Comparison of ENCODE assay signal across 8 mouse cellular contexts in the genomic region with DNA sequence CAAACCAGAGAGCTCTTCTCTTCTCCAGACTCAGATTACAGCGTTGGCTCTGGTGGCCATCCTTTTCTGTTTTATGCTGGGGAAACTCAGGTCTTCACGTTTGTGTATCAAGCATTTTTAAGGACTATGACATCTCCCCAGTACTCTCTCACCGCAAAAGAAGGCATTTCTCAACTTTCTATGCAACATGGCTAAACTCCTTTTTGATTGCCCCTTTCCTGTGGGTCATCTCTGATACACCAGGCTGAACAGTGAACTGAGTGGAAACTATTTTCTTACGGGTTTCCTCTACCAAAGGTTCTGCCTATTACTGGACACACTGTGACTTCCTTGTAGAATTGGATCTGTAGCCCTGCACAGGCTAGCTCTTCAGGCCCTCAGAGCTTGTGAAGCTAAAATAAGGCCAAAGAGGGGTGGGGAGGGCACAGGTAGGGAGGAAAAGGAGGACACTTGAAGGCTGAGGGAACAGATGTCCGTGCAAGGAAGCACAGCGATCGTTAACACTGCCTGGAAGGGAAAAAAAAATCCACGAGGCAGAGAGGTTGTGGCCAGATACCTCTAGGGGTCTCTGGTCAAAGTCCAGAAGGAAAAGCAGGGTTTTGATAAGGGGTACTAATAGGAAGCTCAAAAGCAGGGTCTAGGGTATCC. TPM values are rescaled to one million over a fixed set of nuclear protein-coding genes. Genes with fewer than 3 reads are reported as not detected.
DNase-seq lines count a peak whose midpoint lies in the region; ATAC-seq and TF ChIP-seq lines count a peak whose summit lies in the region.

No protein-coding gene starts in this region.

- H3K9me3 ChIP-seq in heart, embryonic 13.5 days, result no peaks in the 10 kb centered on the region
- no peaks in the 10 kb centered on the region for H3K9me3 ChIP-seq in G1E (replicated peaks)
- H3K9me3 ChIP-seq in forebrain, embryonic 14.5 days (replicated peaks; ENCODE audit: control insufficient read depth, low read length), result no peaks in the 10 kb centered on the region
- no peaks in the 10 kb centered on the region for H3K9me3 ChIP-seq in liver, embryonic 13.5 days (replicated peaks)
- no peaks in the 10 kb centered on the region for H3K9me3 ChIP-seq in stomach, embryonic 15.5 days

- peak overlapping the region; percentile 78 for H3K4me2 ChIP-seq in heart, embryonic 13.5 days
- peak overlapping the region; percentile 65 for H3K4me2 ChIP-seq in forebrain, embryonic 14.5 days (ENCODE audit: low read length)
- peak overlapping the region; percentile 80 for H3K4me2 ChIP-seq in liver, embryonic 13.5 days
- H3K4me2 ChIP-seq in stomach, embryonic 15.5 days, result peak overlapping the region; percentile 63

- WGBS in heart, embryonic 13.5 days, result 26% methylated on average over 8 of the region's 8 CpGs
- 34% methylated on average over 8 of the region's 8 CpGs for WGBS in forebrain, embryonic 14.5 days
- WGBS in liver, embryonic 13.5 days (ENCODE audit: insufficient replicate concordance), result 24% methylated on average over 8 of the region's 8 CpGs
- WGBS in stomach, embryonic 15.5 days, result 22% methylated on average over 8 of the region's 8 CpGs

- H3K36me3 ChIP-seq in heart, embryonic 13.5 days, result no peaks in the 10 kb centered on the region
- no peaks in the 10 kb centered on the region for H3K36me3 ChIP-seq in G1E (replicated peaks)
- no peaks in the 10 kb centered on the region for H3K36me3 ChIP-seq in forebrain, embryonic 14.5 days (ENCODE audit: control insufficient read depth, insufficient read depth, low read length)
- H3K36me3 ChIP-seq in liver, embryonic 13.5 days, result no peaks in the 10 kb centered on the region
- no peaks in the 10 kb centered on the region for H3K36me3 ChIP-seq in stomach, embryonic 15.5 days

- peak overlapping the region; percentile 86 for H3K9ac ChIP-seq in heart, embryonic 13.5 days
- H3K9ac ChIP-seq in forebrain, embryonic 14.5 days (ENCODE audit: low read length), result peak overlapping the region; percentile 68
- peak overlapping the region; percentile 78 for H3K9ac ChIP-seq in liver, embryonic 13.5 days
- H3K9ac ChIP-seq in stomach, embryonic 15.5 days, result peak overlapping the region; percentile 0; the same call in 1 of the 2 replicates

- peak overlapping the region; percentile 94 for H3K27ac ChIP-seq in heart, embryonic 13.5 days (replicated peaks)
- peak overlapping the region; percentile 80 for H3K27ac ChIP-seq in forebrain, embryonic 14.5 days (ENCODE audit: low read depth, low read length)
- H3K27ac ChIP-seq in liver, embryonic 13.5 days, result peak overlapping the region; percentile 84
- peak overlapping the region; percentile 91 for H3K27ac ChIP-seq in stomach, embryonic 15.5 days

- DNase-seq in heart, adult 18-20 months, result no peak
- no peak for DNase-seq in G1E (ENCODE audit: low spot score)
- DNase-seq in forebrain, embryonic 14.5 days (ENCODE audit: low spot score), result no peak
- DNase-seq in liver, embryonic 13.5 days, result no peak
- DNase-seq in cerebellum, adult 11-12 months, result no peak
- no peak for DNase-seq in adrenal gland, adult 8-10 months

- peak overlapping the region; percentile 97 for H3K4me3 ChIP-seq in heart, embryonic 13.5 days
- peak overlapping the region; percentile 83; the same call in 1 of the 2 replicates for H3K4me3 ChIP-seq in G1E (ENCODE audit: low read depth, low read length)
- peak overlapping the region; percentile 32 for H3K4me3 ChIP-seq in forebrain, embryonic 14.5 days (ENCODE audit: low read depth, low read length)
- peak overlapping the region; percentile 54 for H3K4me3 ChIP-seq in liver, embryonic 13.5 days (replicated peaks)
- peak overlapping the region; percentile 40 for H3K4me3 ChIP-seq in stomach, embryonic 15.5 days (replicated peaks)

- H3K27me3 ChIP-seq in heart, embryonic 13.5 days (replicated peaks), result no peaks in the 10 kb centered on the region
- H3K27me3 ChIP-seq in G1E (ENCODE audit: insufficient read depth, low read length), result no peaks in the 10 kb centered on the region
- H3K27me3 ChIP-seq in forebrain, embryonic 14.5 days (replicated peaks; ENCODE audit: control insufficient read depth, insufficient read depth, low read length), result no peaks in the 10 kb centered on the region
- H3K27me3 ChIP-seq in liver, embryonic 13.5 days, result no peaks in the 10 kb centered on the region
- no peaks in the 10 kb centered on the region for H3K27me3 ChIP-seq in stomach, embryonic 15.5 days (replicated peaks)

- no peak for TF ChIP-seq CTCF in G1E (IDR thresholded peaks at IDR 0.05; ENCODE audit: low read depth, low read length)

- no peak for ATAC-seq in heart, embryonic 13.5 days (ENCODE audit: extremely low read depth, insufficient number of reproducible peaks, low FRiP score, low TSS enrichment)
- no peak for ATAC-seq in G1E (ENCODE audit: extremely low read depth, insufficient number of reproducible peaks, low FRiP score, poor library complexity, severe bottlenecking)
- ATAC-seq in forebrain, embryonic 14.5 days, result no peak
- ATAC-seq in liver, embryonic 13.5 days (ENCODE audit: low read depth), result 0 out of 2 replicates have a peak, but pooled peaks have one; percentile 2
- peak; percentile 20 for ATAC-seq in stomach, embryonic 15.5 days (ENCODE audit: insufficient read depth, low FRiP score, low read depth)

- H3K4me1 ChIP-seq in heart, embryonic 13.5 days, result peaks cover 30% of the 10 kb centered on the region
- peaks cover 25% of the 10 kb centered on the region for H3K4me1 ChIP-seq in G1E (ENCODE audit: insufficient read depth, low read depth, low read length)
- H3K4me1 ChIP-seq in forebrain, embryonic 14.5 days (ENCODE audit: control insufficient read depth, insufficient read depth, low read length), result peaks cover 8% of the 10 kb centered on the region
- peaks cover 35% of the 10 kb centered on the region for H3K4me1 ChIP-seq in liver, embryonic 13.5 days (replicated peaks)
- H3K4me1 ChIP-seq in stomach, embryonic 15.5 days, result peaks cover 3% of the 10 kb centered on the region; the same call in 1 of the 2 replicates

RNA-seq across cellular contexts. Expression of gene Nptn, which starts 0.6 kb away (rescaled TPM):
- polyA plus RNA-seq in heart, embryonic 13.5 days (2015; fragmentation: Nextera tagmentation; extraction: Ambion mirVana), result 119 and 124 TPM in 2 replicates
- 100 to 1,000 TPM; 113 to 123 TPM for total RNA-seq in heart, adult 18-20 months (2021)
- total RNA-seq in G1E (2014; fragmentation: Nextera tagmentation) (118 and 124 TPM in 2 replicates), G1E (2017) (162 and 163 TPM in 2 replicates)
- polyA plus RNA-seq in G1E (2012), result 115 and 121 TPM in 2 replicates
- polyA plus RNA-seq in forebrain, embryonic 14.5 days (2014; fragmentation: Nextera tagmentation; extraction: Ambion mirVana), result 144 and 158 TPM in 2 replicates
- 98.0 and 104 TPM in 2 replicates for polyA plus RNA-seq in liver, embryonic 13.5 days (2015; fragmentation: Nextera tagmentation; extraction: Ambion mirVana)
- polyA plus RNA-seq in stomach, embryonic 15.5 days (2015; fragmentation: Nextera tagmentation; extraction: Ambion mirVana), result 134 and 140 TPM in 2 replicates
- total RNA-seq in adrenal gland, adult 8-10 months (2022), result 100 to 1,000 TPM; 139 to 182 (median 167) TPM

RNA-seq across cellular contexts. Expression of gene Cd276, which starts 26.2 kb away (rescaled TPM):
- polyA plus RNA-seq in heart, embryonic 13.5 days (2015; fragmentation: Nextera tagmentation; extraction: Ambion mirVana), result 32.1 and 34.1 TPM in 2 replicates
- total RNA-seq in heart, adult 18-20 months (2021), result 1 to 10 TPM; 5.9 to 8.3 TPM
- 0.38 and 0.87 TPM in 2 replicates for total RNA-seq in G1E (2014; fragmentation: Nextera tagmentation)
- 0.16 and 0.17 TPM in 2 replicates for total RNA-seq in G1E (2017)
- polyA plus RNA-seq in G1E (2012), result 0.19 and 0.28 TPM in 2 replicates
- 24.6 and 28.8 TPM in 2 replicates for polyA plus RNA-seq in forebrain, embryonic 14.5 days (2014; fragmentation: Nextera tagmentation; extraction: Ambion mirVana)
- polyA plus RNA-seq in liver, embryonic 13.5 days (2015; fragmentation: Nextera tagmentation; extraction: Ambion mirVana), result 1.9 and 2.3 TPM in 2 replicates
- 28.7 and 32.5 TPM in 2 replicates for polyA plus RNA-seq in stomach, embryonic 15.5 days (2015; fragmentation: Nextera tagmentation; extraction: Ambion mirVana)
- total RNA-seq in adrenal gland, adult 8-10 months (2022), result 10 to 100 TPM; 10.2 to 13.1 (median 10.8) TPM

Comparison
In these comparisons a context has a peak if more than half of its experiments do, and no peak if none do; other contexts are left out.
1. ATAC-seq: peak in liver, embryonic 13.5 days (single experiment) and stomach, embryonic 15.5 days (single experiment); none in heart, embryonic 13.5 days (single experiment), G1E (single experiment) and forebrain, embryonic 14.5 days (single experiment).
2. H3K4me3 ChIP-seq: peak in every context shown above with its lines; median percentile 97 in heart, embryonic 13.5 days; 83 in G1E; 54 in liver, embryonic 13.5 days; 40 in stomach, embryonic 15.5 days; 32 in forebrain, embryonic 14.5 days.
3. H3K9ac ChIP-seq: peak in every context shown above with its lines; median percentile 86 in heart, embryonic 13.5 days; 78 in liver, embryonic 13.5 days; 68 in forebrain, embryonic 14.5 days; 0 in stomach, embryonic 15.5 days.
4. Peak in every context shown above with its lines, with median percentiles within 50 percentile points of each other: H3K27ac ChIP-seq and H3K4me2 ChIP-seq.